Mouse (Mus musculus) kidney, postnatal 10 days (tissue): ENCODE data around the gene Rars.

Experiments used
- DNase-seq: peaks from one replicate; pipeline ENCODE4 v3.0.0; 2021; ENCODE audit warnings: mixed read lengths

The Rars gene

GRCm38 (mm10) chr11:35769746-35770437 is 64.4 kb downstream of the Rars start:
- peak; percentile 88 for DNase-seq

GRCm38 (mm10) chr11:35769188-35769745 is 65.0 kb downstream of the Rars start, which contains the start of gene Pank3:
TSS of gene Pank3 (plus strand) at chr11:35769484.
- peak; percentile 97 for DNase-seq

- no peak for DNase-seq
Observed at GRCm38 (mm10) chr11:35766845-35767244, 67.5 kb downstream of the Rars start.

DNA sequence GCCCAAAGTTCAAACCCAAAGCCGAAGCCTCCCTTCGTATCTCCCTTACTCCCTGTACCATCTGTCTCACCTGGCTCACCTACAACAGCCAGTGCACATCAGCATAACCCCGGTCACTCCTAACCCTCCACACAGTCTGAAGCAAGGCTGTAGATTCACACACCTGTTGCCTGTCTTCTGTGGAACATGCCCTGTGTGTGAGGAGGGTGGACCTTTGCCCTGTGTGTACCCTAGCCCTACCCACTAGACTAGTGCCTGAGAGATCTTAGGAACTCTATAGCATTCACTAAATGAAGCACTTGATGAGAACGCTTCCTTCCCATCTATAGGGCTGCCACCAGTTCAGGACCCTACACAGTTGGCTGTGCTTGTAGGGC is 73.7 kb downstream of the Rars start:
- DNase-seq = no peak

- DNase-seq = no peak
Observed at GRCm38 (mm10) chr11:35760001-35760626, 74.2 kb downstream of the Rars start.
